Mouse (Mus musculus) kidney, embryonic 14.5 days (tissue): ENCODE measurements at regions not wholly inside any gene's neighbourhood (a gene's known extent, or its start where the extent isn't known, plus 50 kb on each side); places are given as distances from the start of the nearest gene placed in this dataset.
A peak's percentile ranks its signal among the peaks of the same experiment; 100 is the strongest.

Experiments used
- ATAC-seq: fragments of 200-750 bp; cut with Nextera tagmentation; 2 replicates; pipeline ENCODE4 v1.8.0; 2017; ENCODE audit warnings: moderate number of reproducible peaks, mild to moderate bottlenecking, moderate TSS enrichment, moderate library complexity; ENCODE audit not compliant: low FRiP score, low TSS enrichment
- H3K27ac ChIP-seq: fragments of 300-500 bp; sonication (generic); 2 replicates; pipeline ENCODE4 v1.5.1; 2014; ENCODE audit warnings: low read depth, mild to moderate bottlenecking, low read length, moderate library complexity, mixed read lengths
- H3K27me3 ChIP-seq: fragments of 300-500 bp; sonication (generic); 2 replicates; pipeline ENCODE4 v1.6.1; 2014; ENCODE audit warnings: mild to moderate bottlenecking, low read length; ENCODE audit not compliant: control insufficient read depth, insufficient read depth
- H3K36me3 ChIP-seq: fragments of 300-500 bp; sonication (generic); 2 replicates; pipeline ENCODE4 v1.6.1; 2014; ENCODE audit warnings: low read length, mixed read lengths; ENCODE audit not compliant: control insufficient read depth, insufficient read depth
- H3K4me1 ChIP-seq: fragments of 300-500 bp; sonication (generic); 2 replicates; pipeline ENCODE4 v1.6.1; 2014; ENCODE audit warnings: low read length, mixed read lengths; ENCODE audit not compliant: control insufficient read depth, insufficient read depth
- H3K4me2 ChIP-seq: fragments of 300-500 bp; sonication (generic); replicated peaks from 2 replicates; pipeline ENCODE4 v1.6.1; 2014; ENCODE audit warnings: low read depth, mild to moderate bottlenecking, low read length
- H3K4me3 ChIP-seq: fragments of 300-500 bp; sonication (generic); 2 replicates; pipeline ENCODE4 v1.5.1; 2014; ENCODE audit warnings: mild to moderate bottlenecking, low read length
- H3K9ac ChIP-seq: fragments of 300-500 bp; sonication (generic); 2 replicates; pipeline ENCODE4 v1.6.1; 2014; ENCODE audit warnings: low read depth, mild to moderate bottlenecking, low read length, moderate library complexity
- H3K9me3 ChIP-seq: fragments of 300-500 bp; sonication (generic); 2 replicates; pipeline ENCODE4 v1.6.1; 2016; ENCODE audit warnings: low read length; ENCODE audit not compliant: control insufficient read depth
- WGBS: fragments of 180-500 bp; shearing (Covaris S2); extraction: QIAGEN DNeasy Blood & Tissue Kit; methylation state at CpG from one replicate; pipeline ENCODE4 v1.1.7; 2014; 5-methylcytosine and 5-hydroxymethylcytosine counted together

DNA sequence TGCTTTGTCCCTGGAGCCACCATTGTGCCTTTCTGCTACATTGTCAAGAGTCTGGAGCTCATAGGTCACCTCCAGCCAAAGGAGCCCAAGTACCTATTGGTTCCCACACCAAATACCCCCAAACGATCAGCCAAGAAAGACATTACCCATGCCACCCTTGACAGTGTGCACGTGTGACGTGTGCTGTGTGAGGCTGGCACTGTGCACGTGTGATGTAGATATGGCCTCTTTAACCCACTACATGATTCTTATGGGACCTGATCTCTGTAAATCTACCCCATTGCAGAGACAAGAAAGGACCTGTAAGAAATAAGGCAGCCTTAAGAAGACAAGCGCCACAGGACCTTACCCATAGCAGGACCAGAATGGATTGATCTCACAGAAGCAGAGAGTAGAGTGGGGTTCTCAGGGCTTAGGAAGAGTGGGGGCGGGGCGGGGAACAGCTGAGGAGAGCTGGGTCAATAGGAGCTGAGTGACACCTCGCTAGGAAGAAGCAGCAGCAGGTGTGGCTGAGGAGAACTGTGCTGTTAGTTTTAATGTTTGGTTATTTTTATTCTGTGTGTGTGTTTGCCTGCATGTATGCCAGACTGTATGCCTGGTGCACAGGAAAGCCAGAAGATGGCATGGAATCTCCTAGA lies 331.5 kb upstream of the 3110018I06Rik start:
- 78% methylated on average over 8 of the region's 8 CpGs for WGBS
- no peak for ATAC-seq
- no peak overlapping the region for H3K27ac ChIP-seq

DNA sequence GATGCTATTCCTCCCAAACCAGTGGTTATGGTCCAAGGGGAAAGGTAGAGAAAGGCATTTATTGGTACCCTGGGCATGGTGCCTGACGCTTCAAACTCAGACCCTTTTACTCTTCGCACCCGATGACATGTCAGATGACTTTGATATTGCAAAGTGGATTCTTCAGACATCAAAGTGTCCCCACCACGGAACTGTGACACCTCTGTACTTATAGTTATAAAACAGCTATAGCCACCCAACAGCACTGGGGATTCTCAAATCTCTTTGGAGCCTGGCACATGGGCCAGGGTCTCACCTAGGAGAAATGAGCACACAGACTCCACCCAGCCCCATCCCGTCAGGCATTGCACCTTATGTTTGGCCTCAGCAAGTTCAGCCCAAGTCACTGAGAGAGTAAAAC lies 329.3 kb upstream of the 3110018I06Rik start:
- peaks cover 5% of the 10 kb centered on the region; the same call in 1 of the 2 replicates for H3K27me3 ChIP-seq
- H3K4me1 ChIP-seq: peaks cover 8% of the 10 kb centered on the region
- no peak overlapping the region for H3K4me3 ChIP-seq
- ATAC-seq: no peak
- WGBS: 60% methylated on average over 5 of the region's 5 CpGs
- no peak overlapping the region for H3K27ac ChIP-seq
- no peak overlapping the region for H3K9ac ChIP-seq
- no peaks in the 10 kb centered on the region for H3K9me3 ChIP-seq
- H3K36me3 ChIP-seq: no peaks in the 10 kb centered on the region
- no peak overlapping the region for H3K4me2 ChIP-seq

More for the DNA sequence above, 331.5 kb upstream of the 3110018I06Rik start:
- Histone ChIP-seq H3K4me1 (peaks cover 8% of the 10 kb centered on the region), H3K9me3 (no peaks in the 10 kb centered on the region), H3K9ac (no peak overlapping the region), H3K4me2 (no peak overlapping the region), H3K27me3 (peaks cover 5% of the 10 kb centered on the region; the same call in 1 of the 2 replicates), H3K4me3 (no peak overlapping the region), H3K36me3 (no peaks in the 10 kb centered on the region)

GRCm38 (mm10) chr12:107160137-107160536 lies 328.3 kb upstream of the 3110018I06Rik start:
- no peaks in the 10 kb centered on the region for H3K9me3 ChIP-seq
- no peak overlapping the region for H3K4me3 ChIP-seq
- WGBS: 5% methylated on average over 7 of the region's 7 CpGs
- peak; percentile 86 for ATAC-seq
- H3K27ac ChIP-seq: no peak overlapping the region
- peaks cover 8% of the 10 kb centered on the region for H3K4me1 ChIP-seq
- no peak overlapping the region for H3K4me2 ChIP-seq
- no peak overlapping the region for H3K9ac ChIP-seq
- H3K36me3 ChIP-seq: no peaks in the 10 kb centered on the region
- peaks cover 5% of the 10 kb centered on the region; the same call in 1 of the 2 replicates for H3K27me3 ChIP-seq

DNA sequence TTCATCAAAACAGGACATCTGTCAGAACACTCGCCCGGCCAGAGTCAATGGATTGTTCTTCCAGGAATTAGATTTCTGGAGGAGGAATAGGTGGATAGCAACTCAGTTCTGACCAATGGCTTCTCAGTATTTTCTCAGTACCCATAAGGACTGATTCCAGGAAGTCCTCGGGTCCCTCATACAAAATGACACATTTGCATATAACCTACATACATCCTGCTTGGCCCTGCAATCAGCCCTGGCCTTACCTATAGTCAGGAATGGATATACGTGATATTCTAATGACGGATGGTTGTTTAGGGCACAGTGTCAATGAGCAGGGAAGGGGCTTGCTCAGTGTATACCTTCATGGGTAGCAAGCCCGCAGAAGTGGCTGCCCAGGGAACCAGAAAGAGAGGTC lies 327.8 kb upstream of the 3110018I06Rik start:
- ATAC-seq: peak; percentile 48; the same call in 1 of the 2 replicates
- Histone ChIP-seq H3K9ac (no peak overlapping the region), H3K4me3 (no peak overlapping the region), H3K4me2 (no peak overlapping the region), H3K36me3 (no peaks in the 10 kb centered on the region), H3K27ac (no peak overlapping the region), H3K9me3 (no peaks in the 10 kb centered on the region), H3K4me1 (peaks cover 8% of the 10 kb centered on the region), H3K27me3 (peaks cover 5% of the 10 kb centered on the region; the same call in 1 of the 2 replicates)
- WGBS: 10% methylated on average over 6 of the region's 6 CpGs

- 36% methylated on average over 7 of the region's 7 CpGs for WGBS
- no peaks in the 10 kb centered on the region for H3K36me3 ChIP-seq
- no peak; the same call in 1 of the 2 replicates for ATAC-seq
Observed at GRCm38 (mm10) chr12:107170926-107171325, 317.5 kb upstream of the 3110018I06Rik start.

GRCm38 (mm10) chr12:107171676-107172075 lies 316.8 kb upstream of the 3110018I06Rik start:
- Histone ChIP-seq H3K4me2 (no peak overlapping the region), H3K36me3 (no peaks in the 10 kb centered on the region), H3K4me1 (peaks cover 5% of the 10 kb centered on the region; the same call in 1 of the 2 replicates), H3K27me3 (no peaks in the 10 kb centered on the region), H3K4me3 (no peak overlapping the region), H3K9me3 (no peaks in the 10 kb centered on the region), H3K9ac (no peak overlapping the region), H3K27ac (no peak overlapping the region)
- 53% methylated on average over 15 of the region's 15 CpGs for WGBS
- ATAC-seq: no peak

More at GRCm38 (mm10) chr12:107170926-107171325, 317.5 kb upstream of the 3110018I06Rik start:
- Histone ChIP-seq H3K9me3 (no peaks in the 10 kb centered on the region), H3K4me1 (peaks cover 5% of the 10 kb centered on the region; the same call in 1 of the 2 replicates), H3K4me2 (no peak overlapping the region), H3K4me3 (no peak overlapping the region), H3K27me3 (no peaks in the 10 kb centered on the region), H3K9ac (no peak overlapping the region), H3K27ac (no peak overlapping the region)

DNA sequence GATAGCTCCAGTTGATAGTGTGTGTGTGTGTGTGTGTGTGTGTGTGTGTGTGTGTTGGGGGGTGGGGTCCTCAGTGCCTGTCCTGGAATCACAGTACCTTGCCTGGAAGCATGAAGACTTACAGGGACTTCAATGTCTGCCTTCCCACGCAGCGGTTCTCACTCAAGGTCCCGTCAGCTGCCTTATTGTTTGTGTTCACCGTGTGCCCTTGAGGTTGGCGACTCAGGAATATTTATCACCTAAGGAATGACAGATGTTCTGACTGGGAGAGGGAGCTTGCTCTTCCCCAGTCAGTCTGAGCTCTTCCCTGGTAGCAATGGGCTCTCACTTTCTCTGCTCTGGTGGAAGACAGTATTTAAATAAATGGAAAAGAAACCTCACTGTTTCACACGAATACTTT lies 309.8 kb upstream of the 3110018I06Rik start:
- H3K9ac ChIP-seq: no peak overlapping the region
- ATAC-seq: no peak
- no peaks in the 10 kb centered on the region for H3K4me1 ChIP-seq
- no peaks in the 10 kb centered on the region for H3K36me3 ChIP-seq
- H3K9me3 ChIP-seq: no peaks in the 10 kb centered on the region
- no peak overlapping the region for H3K4me2 ChIP-seq
- H3K4me3 ChIP-seq: no peak overlapping the region
- WGBS: 36% methylated on average over 6 of the region's 6 CpGs
- no peaks in the 10 kb centered on the region for H3K27me3 ChIP-seq
- H3K27ac ChIP-seq: no peak overlapping the region

GRCm38 (mm10) chr12:107180501-107180900 lies 307.9 kb upstream of the 3110018I06Rik start:
- no peaks in the 10 kb centered on the region for H3K4me1 ChIP-seq
- no peak for ATAC-seq
- no peak overlapping the region for H3K27ac ChIP-seq
- no peak overlapping the region for H3K9ac ChIP-seq
- no peak overlapping the region for H3K4me2 ChIP-seq
- no peaks in the 10 kb centered on the region for H3K9me3 ChIP-seq
- H3K36me3 ChIP-seq: no peaks in the 10 kb centered on the region
- H3K4me3 ChIP-seq: no peak overlapping the region
- H3K27me3 ChIP-seq: no peaks in the 10 kb centered on the region
- 91% methylated on average over 3 of the region's 3 CpGs for WGBS

DNA sequence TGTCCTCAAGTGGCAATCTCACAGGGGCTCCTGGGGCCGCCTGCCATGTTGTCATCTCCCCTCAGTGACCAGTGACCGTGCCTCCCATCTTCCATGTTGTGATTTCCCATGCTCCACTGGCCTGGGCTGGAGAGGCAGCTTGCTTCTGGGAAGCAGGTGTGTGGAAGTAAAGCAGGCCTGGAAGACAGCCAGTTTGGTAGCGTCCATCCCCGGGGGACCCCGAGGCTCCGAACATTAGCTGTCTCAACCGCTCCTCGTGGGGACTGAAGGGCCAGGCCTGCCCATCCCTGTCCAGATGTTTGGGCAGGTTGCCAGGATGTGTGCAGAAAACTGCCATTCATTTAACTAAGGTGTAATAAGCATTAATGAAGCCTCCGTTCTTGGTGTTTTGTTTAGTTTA lies 307.1 kb upstream of the 3110018I06Rik start:
- Histone ChIP-seq H3K36me3 (no peaks in the 10 kb centered on the region), H3K27me3 (no peaks in the 10 kb centered on the region), H3K9me3 (no peaks in the 10 kb centered on the region), H3K4me1 (no peaks in the 10 kb centered on the region), H3K27ac (no peak overlapping the region), H3K9ac (no peak overlapping the region), H3K4me2 (no peak overlapping the region), H3K4me3 (no peak overlapping the region)
- 72% methylated on average over 9 of the region's 9 CpGs for WGBS
- no peak for ATAC-seq
